Mouse (Mus musculus) neural tube, embryonic 14.5 days (tissue): ENCODE measurements around the gene Samd15. TPM values are rescaled to one million over a fixed set of nuclear protein-coding genes. Genes with fewer than 3 reads are reported as not detected.
"Not testable (repeated sequence)": the region's sequence is repeated elsewhere in the genome, so short reads cannot be mapped to it uniquely, and the experiment has no call there.

ENCODE experiments used
- ATAC-seq: fragments of 200-750 bp; cut with Nextera tagmentation; 2 replicates; pipeline ENCODE4 v1.8.0; 2017; ENCODE audit warnings: low read depth, mild to moderate bottlenecking, moderate TSS enrichment, moderate library complexity
- H3K27ac ChIP-seq: fragments of 300-500 bp; sonication (generic); 2 replicates; pipeline ENCODE4 v1.5.1; 2014; ENCODE audit warnings: low read depth, mild to moderate bottlenecking, control low read depth, low read length, moderate library complexity, mixed read lengths
- H3K27me3 ChIP-seq: fragments of 300-500 bp; sonication (generic); 2 replicates; pipeline ENCODE4 v1.6.1; 2014; ENCODE audit warnings: low read length; ENCODE audit not compliant: control insufficient read depth, insufficient read depth
- H3K36me3 ChIP-seq: fragments of 300-500 bp; sonication (generic); 2 replicates; pipeline ENCODE4 v1.6.1; 2014; ENCODE audit warnings: low read length, mixed read lengths; ENCODE audit not compliant: control insufficient read depth, insufficient read depth
- H3K4me1 ChIP-seq: fragments of 300-500 bp; sonication (generic); 2 replicates; pipeline ENCODE4 v1.6.1; 2014; ENCODE audit warnings: low read length; ENCODE audit not compliant: control insufficient read depth, insufficient read depth
- H3K4me2 ChIP-seq: fragments of 300-500 bp; sonication (generic); 2 replicates; pipeline ENCODE4 v1.6.1; 2014; ENCODE audit warnings: mild to moderate bottlenecking, low read depth, low read length, control low read depth
- H3K4me3 ChIP-seq: fragments of 300-500 bp; sonication (generic); 2 replicates; pipeline ENCODE4 v1.5.1; 2014; ENCODE audit warnings: low read depth, low read length, control low read depth, mixed read lengths
- H3K9ac ChIP-seq: fragments of 300-500 bp; sonication (generic); replicated peaks from 2 replicates; pipeline ENCODE4 v1.6.1; 2014; ENCODE audit warnings: low read depth, mild to moderate bottlenecking, control low read depth, low read length, mixed read lengths
- H3K9me3 ChIP-seq: fragments of 300-500 bp; sonication (generic); 2 replicates; pipeline ENCODE4 v1.6.1; 2016; ENCODE audit warnings: low read length; ENCODE audit not compliant: control insufficient read depth
- WGBS: fragments of 180-500 bp; shearing (Covaris S2); extraction: QIAGEN DNeasy Blood & Tissue Kit; methylation state at CpG from one replicate; pipeline ENCODE4 v1.1.7; 2014; 5-methylcytosine and 5-hydroxymethylcytosine counted together
- polyA plus RNA-seq: library from polyadenylated mRNA; unstranded; fragments of >200 nt; fragmentation: Nextera tagmentation; extraction: Ambion mirVana; gene quantifications from 2 replicates; pipeline ENCODE4 v1.2.1, GENCODE M21; 2014

Gene Samd15
- 2.6 and 3.2 TPM in 2 replicates for polyA plus RNA-seq

DNA sequence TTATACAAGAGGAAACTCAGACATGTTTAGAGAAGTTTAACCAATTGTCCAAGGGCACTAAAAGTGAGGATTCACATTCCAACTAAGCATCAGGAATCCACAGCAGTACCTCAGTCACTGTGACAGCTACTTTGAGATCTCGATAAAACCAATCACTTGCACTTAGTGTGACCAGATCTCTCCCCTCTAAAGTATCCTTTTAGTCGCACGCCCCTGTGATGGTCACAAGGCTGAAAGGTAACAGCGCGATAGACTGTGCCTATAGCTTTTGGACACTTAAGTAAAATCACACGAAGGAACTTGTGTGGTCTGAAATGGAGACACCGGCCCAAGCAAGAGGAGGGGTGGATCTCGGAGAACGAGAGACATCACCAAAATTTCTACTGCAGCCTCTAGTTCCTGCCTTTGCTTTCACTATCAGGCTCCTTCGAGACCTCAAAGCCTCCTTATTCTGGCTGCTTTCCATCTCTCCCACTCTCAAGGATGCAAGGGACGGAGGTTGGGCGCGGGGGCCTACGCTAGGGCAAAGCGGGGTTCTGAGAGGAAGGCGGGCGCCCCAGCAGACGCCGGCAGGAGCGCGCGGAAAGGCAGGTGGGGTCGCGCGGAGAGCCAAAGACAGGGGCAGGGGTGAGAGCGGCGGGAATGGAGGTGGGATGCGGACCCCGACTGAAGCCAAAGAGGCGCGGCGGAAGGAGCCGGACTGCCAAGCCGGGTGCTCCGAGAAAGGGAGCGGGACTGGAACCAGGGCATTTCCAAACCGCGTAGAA, at the start of gene Samd15:
Gene Samd15 (plus strand): TSS at position 518 of the 767 bp plus-strand sequence.
- H3K27me3 ChIP-seq, result no peaks in the 10 kb centered on the region
- peak within 1 kb of the TSS; percentile 54 for H3K4me3 ChIP-seq
- no peaks in the 10 kb centered on the region for H3K9me3 ChIP-seq
- ATAC-seq, result peak; percentile 76
- H3K36me3 ChIP-seq, result no peaks in the 10 kb centered on the region
- peak within 1 kb of the TSS; percentile 87 for H3K9ac ChIP-seq
- H3K4me1 ChIP-seq, result peaks cover 8% of the 10 kb centered on the region
- peak within 1 kb of the TSS; percentile 60 for H3K4me2 ChIP-seq
- under 1% methylated on average over 35 of the region's 38 CpGs for WGBS
- peak within 1 kb of the TSS; percentile 80 for H3K27ac ChIP-seq

- not testable (repeated sequence) for H3K9me3 ChIP-seq, ATAC-seq, H3K36me3 ChIP-seq, H3K27ac ChIP-seq, H3K4me2 ChIP-seq, H3K4me3 ChIP-seq, H3K27me3 ChIP-seq, H3K4me1 ChIP-seq, H3K9ac ChIP-seq
- 89% methylated on average over 4 of the region's 4 CpGs for WGBS
Observed at GRCm38 (mm10) chr12:87154448-87154847, 45.1 kb upstream of the Samd15 start.

GRCm38 (mm10) chr12:87157361-87157760, 42.2 kb upstream of the Samd15 start:
- WGBS, result 69% methylated on average over 4 of the region's 4 CpGs

GRCm38 (mm10) chr12:87158099-87158498, 41.4 kb upstream of the Samd15 start:
- Histone ChIP-seq H3K4me1 (no peaks in the 10 kb centered on the region), H3K4me3 (no peak overlapping the region), H3K27me3 (no peaks in the 10 kb centered on the region), H3K4me2 (no peak overlapping the region), H3K27ac (no peak overlapping the region), H3K9ac (no peak overlapping the region), H3K36me3 (no peaks in the 10 kb centered on the region), H3K9me3 (no peaks in the 10 kb centered on the region)
- 85% methylated on average over 7 of the region's 7 CpGs for WGBS
- ATAC-seq, result no peak

More at GRCm38 (mm10) chr12:87157361-87157760, 42.2 kb upstream of the Samd15 start:
- Histone ChIP-seq H3K4me3 (no peak overlapping the region), H3K4me1 (no peaks in the 10 kb centered on the region), H3K9ac (no peak overlapping the region), H3K9me3 (no peaks in the 10 kb centered on the region), H3K27ac (no peak overlapping the region), H3K4me2 (no peak overlapping the region), H3K27me3 (no peaks in the 10 kb centered on the region), H3K36me3 (no peaks in the 10 kb centered on the region)
- ATAC-seq, result no peak

DNA sequence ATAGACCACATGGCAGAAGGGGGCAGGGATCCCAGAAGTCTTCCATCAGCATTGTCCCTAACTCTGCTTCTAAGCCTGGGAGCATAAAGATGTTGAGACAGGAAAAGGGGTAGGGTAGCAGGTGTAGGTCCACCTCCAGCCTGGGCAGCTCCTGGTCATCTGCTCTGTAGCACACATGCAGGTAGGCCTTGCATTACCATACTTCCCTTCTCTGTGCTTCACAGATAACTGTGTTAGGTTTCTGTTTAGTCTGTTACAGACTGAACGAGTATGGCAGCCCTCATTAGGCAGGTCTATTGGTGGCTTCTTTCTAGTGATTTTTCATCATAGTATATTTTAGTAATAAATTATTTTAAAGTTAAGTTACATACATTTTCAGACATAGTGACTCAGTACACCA, 39.2 kb upstream of the Samd15 start:
- Histone ChIP-seq H3K27ac (no peak overlapping the region), H3K4me2 (no peak overlapping the region), H3K9ac (no peak overlapping the region), H3K36me3 (no peaks in the 10 kb centered on the region), H3K4me3 (no peak overlapping the region), H3K9me3 (no peaks in the 10 kb centered on the region), H3K4me1 (no peaks in the 10 kb centered on the region), H3K27me3 (no peaks in the 10 kb centered on the region)
- no peak for ATAC-seq
- WGBS, result 91% methylated on average over 1 of the region's 1 CpGs

DNA sequence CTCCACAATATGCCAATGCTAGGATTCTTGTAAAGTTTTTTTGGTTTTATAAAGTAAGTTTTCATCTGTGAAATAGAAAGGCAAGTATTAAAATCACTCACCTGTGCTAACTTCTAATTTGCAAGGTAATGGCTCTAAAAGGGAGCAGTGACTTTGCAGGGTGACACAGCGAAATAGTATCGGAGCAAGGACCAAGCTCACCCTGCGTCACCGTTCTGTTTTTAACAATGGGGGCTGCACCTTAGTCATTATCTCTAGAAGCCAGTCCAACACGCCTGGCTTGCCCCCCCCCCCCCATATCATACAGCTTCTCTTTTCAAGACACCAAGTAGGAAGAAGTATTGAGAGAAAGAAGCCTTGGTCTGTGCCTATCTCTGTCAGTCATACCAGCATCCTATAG, 38.7 kb upstream of the Samd15 start:
- no peak overlapping the region for H3K4me3 ChIP-seq
- WGBS, result 94% methylated on average over 5 of the region's 5 CpGs
- H3K27ac ChIP-seq, result no peak overlapping the region
- no peaks in the 10 kb centered on the region for H3K36me3 ChIP-seq
- no peak for ATAC-seq
- no peak overlapping the region for H3K9ac ChIP-seq
- H3K27me3 ChIP-seq, result no peaks in the 10 kb centered on the region
- no peak overlapping the region for H3K4me2 ChIP-seq
- no peaks in the 10 kb centered on the region for H3K4me1 ChIP-seq
- H3K9me3 ChIP-seq, result no peaks in the 10 kb centered on the region

DNA sequence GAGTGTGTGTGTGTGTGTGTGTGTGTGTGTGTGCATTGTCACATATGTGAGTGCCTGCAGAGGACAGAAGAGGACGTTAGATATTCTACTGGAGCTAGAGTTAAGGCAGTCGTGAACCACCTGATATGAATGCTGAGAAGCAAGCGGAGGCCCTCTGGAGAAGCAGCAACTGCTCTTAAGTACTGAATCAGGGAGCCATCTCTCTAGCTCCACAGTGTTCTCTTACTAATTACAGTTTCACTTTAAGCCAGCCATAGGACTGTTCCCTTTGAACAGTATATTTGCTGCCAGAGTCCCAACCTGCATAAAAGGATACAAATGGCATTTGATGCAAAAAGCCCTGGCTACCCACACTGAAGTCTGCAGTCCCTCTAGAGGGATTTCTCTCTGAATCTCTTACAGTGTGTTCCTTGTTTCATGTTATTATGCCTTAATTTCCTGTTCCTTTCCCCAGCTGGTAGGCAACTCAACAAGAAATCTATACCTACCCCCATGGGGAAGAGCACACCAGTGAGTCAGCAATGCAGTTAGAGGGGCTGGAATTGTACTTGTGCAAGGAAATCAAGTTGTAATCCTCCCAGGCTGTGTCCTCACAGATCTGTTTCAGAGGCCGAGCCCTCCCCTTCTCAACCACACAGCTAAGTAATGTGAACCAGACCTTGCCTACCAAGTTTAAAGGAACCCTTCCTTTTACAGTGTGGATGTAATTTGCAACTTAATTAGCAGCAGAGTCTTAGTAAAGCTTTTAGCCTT, 24.2 kb upstream of the Samd15 start:
- Histone ChIP-seq H3K27me3 (no peaks in the 10 kb centered on the region), H3K9ac (no peak overlapping the region), H3K4me3 (no peak overlapping the region), H3K4me1 (no peaks in the 10 kb centered on the region), H3K36me3 (peaks cover 7% of the 10 kb centered on the region), H3K4me2 (no peak overlapping the region), H3K9me3 (no peaks in the 10 kb centered on the region), H3K27ac (no peak overlapping the region)
- no peak for ATAC-seq
- WGBS, result 77% methylated on average over 4 of the region's 4 CpGs

GRCm38 (mm10) chr12:87177631-87178030, 21.9 kb upstream of the Samd15 start:
- no peak overlapping the region for H3K4me2 ChIP-seq
- H3K27me3 ChIP-seq, result no peaks in the 10 kb centered on the region
- ATAC-seq, result no peak
- no peak overlapping the region for H3K4me3 ChIP-seq
- H3K4me1 ChIP-seq, result no peaks in the 10 kb centered on the region
- 98% methylated on average over 4 of the region's 4 CpGs for WGBS
- no peaks in the 10 kb centered on the region for H3K9me3 ChIP-seq
- no peak overlapping the region for H3K27ac ChIP-seq
- H3K36me3 ChIP-seq, result peaks cover 3% of the 10 kb centered on the region
- H3K9ac ChIP-seq, result no peak overlapping the region

- no peak overlapping the region for H3K9ac ChIP-seq
- no peak overlapping the region for H3K4me2 ChIP-seq
- H3K27me3 ChIP-seq, result no peaks in the 10 kb centered on the region
- no peak overlapping the region for H3K27ac ChIP-seq
- H3K36me3 ChIP-seq, result no peaks in the 10 kb centered on the region
- ATAC-seq, result no peak
- no peaks in the 10 kb centered on the region for H3K4me1 ChIP-seq
- 100% methylated on average over 3 of the region's 3 CpGs for WGBS
- H3K9me3 ChIP-seq, result no peaks in the 10 kb centered on the region
- no peak overlapping the region for H3K4me3 ChIP-seq
Observed at GRCm38 (mm10) chr12:87193008-87193407, 6.5 kb upstream of the Samd15 start.
